Mouse (Mus musculus): ENCODE data around the gene Hfe. TPM values are rescaled to one million over a fixed set of nuclear protein-coding genes. Genes with fewer than 3 reads are reported as not detected.

Gene Hfe
- polyA plus RNA-seq, 1 experiment, result 9.8 TPM

DNA sequence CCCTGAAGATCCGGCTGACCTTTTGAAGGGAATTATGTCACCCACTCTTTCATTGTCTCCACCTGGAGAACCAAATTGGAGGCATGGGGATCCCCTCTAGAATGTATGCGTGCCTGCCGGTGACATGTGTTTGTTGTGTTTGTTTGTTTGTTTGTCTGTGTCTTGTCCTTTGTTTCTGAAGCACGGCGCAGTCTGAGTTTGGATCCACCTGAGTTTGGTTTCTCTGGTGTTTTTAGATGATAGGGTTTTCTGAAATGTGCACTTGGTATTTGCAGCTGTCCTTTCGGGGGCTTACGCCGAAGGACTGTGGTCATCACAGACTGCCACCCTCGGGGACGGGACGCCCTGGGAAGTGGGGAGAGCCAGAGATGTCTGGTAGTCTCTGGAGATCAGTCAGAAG is 6.5 kb upstream of the Hfe start:
- TF ChIP-seq CTCF (IDR thresholded peaks at IDR 0.05; ENCODE audit: borderline replicate concordance, control insufficient read depth, extremely low read depth, insufficient read depth, low read length, poor library complexity) (no peak), POLR2A (IDR thresholded peaks at IDR 0.05; ENCODE audit: control insufficient read depth, extremely low read depth, insufficient read depth, low read length, poor library complexity) (no peak)
- WGBS, result 72% methylated on average over 11 of the region's 11 CpGs
- H3K27ac ChIP-seq (ENCODE audit: control insufficient read depth, insufficient read depth, low read length), result no peak overlapping the region
- DNase-seq, result no peak
- no peaks in the 10 kb centered on the region; the same call in 1 of the 2 replicates for H3K4me1 ChIP-seq (replicated peaks; ENCODE audit: control insufficient read depth, insufficient read depth, low read length)
- no peak overlapping the region for H3K4me3 ChIP-seq (ENCODE audit: control insufficient read depth, insufficient read depth, low read length)
- no peaks in the 10 kb centered on the region for H3K36me3 ChIP-seq (ENCODE audit: control insufficient read depth, insufficient read depth, low read length)
- H3K27me3 ChIP-seq (ENCODE audit: control insufficient read depth, insufficient read depth, low read length), result no peaks in the 10 kb centered on the region

GRCm38 (mm10) chr13:23716261-23717042 is 5.8 kb upstream of the Hfe start:
- H3K36me3 ChIP-seq (ENCODE audit: control insufficient read depth, insufficient read depth, low read length), result no peaks in the 10 kb centered on the region
- no peaks in the 10 kb centered on the region for H3K27me3 ChIP-seq (ENCODE audit: control insufficient read depth, insufficient read depth, low read length)
- no peak overlapping the region for H3K4me3 ChIP-seq (ENCODE audit: control insufficient read depth, insufficient read depth, low read length)
- DNase-seq, result no peak
- H3K4me1 ChIP-seq (replicated peaks; ENCODE audit: control insufficient read depth, insufficient read depth, low read length), result no peaks in the 10 kb centered on the region; the same call in 1 of the 2 replicates
- WGBS, result 66% methylated on average over 5 of the region's 5 CpGs
- TF ChIP-seq POLR2A (IDR thresholded peaks at IDR 0.05; ENCODE audit: control insufficient read depth, extremely low read depth, insufficient read depth, low read length, poor library complexity), result no peak
- TF ChIP-seq CTCF (IDR thresholded peaks at IDR 0.05; ENCODE audit: borderline replicate concordance, control insufficient read depth, extremely low read depth, insufficient read depth, low read length, poor library complexity), result no peak
- no peak overlapping the region for H3K27ac ChIP-seq (ENCODE audit: control insufficient read depth, insufficient read depth, low read length)

- 39% methylated on average over 15 of the region's 15 CpGs for WGBS
- no peak for DNase-seq
- TF ChIP-seq CTCF (IDR thresholded peaks at IDR 0.05; ENCODE audit: borderline replicate concordance, control insufficient read depth, extremely low read depth, insufficient read depth, low read length, poor library complexity) (no peak), POLR2A (IDR thresholded peaks at IDR 0.05; ENCODE audit: control insufficient read depth, extremely low read depth, insufficient read depth, low read length, poor library complexity) (no peak)
- peak overlapping the region; percentile 74 for H3K27ac ChIP-seq (ENCODE audit: control insufficient read depth, insufficient read depth, low read length)
- peak overlapping the region; percentile 56 for H3K4me3 ChIP-seq (ENCODE audit: control insufficient read depth, insufficient read depth, low read length)
- no peaks in the 10 kb centered on the region for H3K36me3 ChIP-seq (ENCODE audit: control insufficient read depth, insufficient read depth, low read length)
- H3K27me3 ChIP-seq (ENCODE audit: control insufficient read depth, insufficient read depth, low read length), result no peaks in the 10 kb centered on the region
- peaks cover 8% of the 10 kb centered on the region for H3K4me1 ChIP-seq (replicated peaks; ENCODE audit: control insufficient read depth, insufficient read depth, low read length)
Observed at GRCm38 (mm10) chr13:23709714-23710373, 810 bp downstream of the Hfe start.

- Histone ChIP-seq H3K4me1 (replicated peaks; ENCODE audit: control insufficient read depth, insufficient read depth, low read length) (peaks cover 8% of the 10 kb centered on the region), H3K36me3 (ENCODE audit: control insufficient read depth, insufficient read depth, low read length) (no peaks in the 10 kb centered on the region), H3K27me3 (ENCODE audit: control insufficient read depth, insufficient read depth, low read length) (no peaks in the 10 kb centered on the region), H3K27ac (ENCODE audit: control insufficient read depth, insufficient read depth, low read length) (no peak overlapping the region), H3K4me3 (ENCODE audit: control insufficient read depth, insufficient read depth, low read length) (no peak overlapping the region)
- TF ChIP-seq POLR2A (IDR thresholded peaks at IDR 0.05; ENCODE audit: control insufficient read depth, extremely low read depth, insufficient read depth, low read length, poor library complexity) (no peak), CTCF (IDR thresholded peaks at IDR 0.05; ENCODE audit: borderline replicate concordance, control insufficient read depth, extremely low read depth, insufficient read depth, low read length, poor library complexity) (no peak)
- 91% methylated on average over 4 of the region's 4 CpGs for WGBS
- no peak for DNase-seq
Observed at GRCm38 (mm10) chr13:23708654-23709053, 2.0 kb downstream of the Hfe start.

DNA sequence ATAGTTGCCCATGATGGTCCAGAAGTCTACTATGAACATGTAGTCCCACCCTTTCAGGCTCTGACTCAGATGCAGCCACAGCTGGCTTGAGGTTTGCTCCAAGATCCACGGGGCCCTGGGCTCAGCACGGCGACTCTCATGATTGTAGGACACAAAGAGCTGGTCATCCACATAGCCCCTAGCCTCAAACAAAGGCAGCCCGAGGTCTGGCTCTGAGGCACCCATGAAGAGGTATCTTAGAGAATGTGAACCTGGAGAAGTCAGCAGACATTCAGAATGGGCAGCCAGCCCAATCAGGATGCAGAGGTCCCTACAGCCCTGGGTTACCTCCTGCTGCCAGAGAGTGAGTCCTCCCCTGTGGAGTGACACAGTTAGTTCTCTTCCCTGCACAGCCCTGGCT is 2.6 kb downstream of the Hfe start:
- Histone ChIP-seq H3K27ac (ENCODE audit: control insufficient read depth, insufficient read depth, low read length) (no peak overlapping the region), H3K27me3 (ENCODE audit: control insufficient read depth, insufficient read depth, low read length) (no peaks in the 10 kb centered on the region), H3K36me3 (ENCODE audit: control insufficient read depth, insufficient read depth, low read length) (no peaks in the 10 kb centered on the region), H3K4me3 (ENCODE audit: control insufficient read depth, insufficient read depth, low read length) (no peak overlapping the region), H3K4me1 (replicated peaks; ENCODE audit: control insufficient read depth, insufficient read depth, low read length) (peaks cover 8% of the 10 kb centered on the region)
- DNase-seq, result no peak
- 81% methylated on average over 4 of the region's 4 CpGs for WGBS
- TF ChIP-seq POLR2A (IDR thresholded peaks at IDR 0.05; ENCODE audit: control insufficient read depth, extremely low read depth, insufficient read depth, low read length, poor library complexity) (no peak), CTCF (IDR thresholded peaks at IDR 0.05; ENCODE audit: borderline replicate concordance, control insufficient read depth, extremely low read depth, insufficient read depth, low read length, poor library complexity) (no peak)

DNA sequence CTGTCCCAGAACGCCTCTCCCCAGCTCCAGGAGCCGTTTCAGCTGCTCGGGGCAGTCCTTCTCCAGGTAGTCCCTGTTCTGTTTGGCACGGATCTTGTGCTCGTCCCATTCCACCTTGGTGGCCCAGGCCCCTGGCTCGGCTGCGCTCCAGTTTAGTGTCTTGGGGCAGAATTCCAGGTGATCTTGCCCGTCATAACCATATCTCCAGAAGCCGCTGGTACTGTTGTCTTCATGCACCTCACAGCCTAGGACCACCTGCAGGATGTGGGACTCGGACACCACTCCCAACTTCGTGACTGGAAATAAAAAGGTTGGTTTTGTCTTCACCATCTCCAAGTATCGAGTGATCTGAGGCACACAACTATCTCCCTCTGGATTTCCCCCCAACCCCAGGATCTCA is 3.9 kb downstream of the Hfe start:
- TF ChIP-seq POLR2A (IDR thresholded peaks at IDR 0.05; ENCODE audit: control insufficient read depth, extremely low read depth, insufficient read depth, low read length, poor library complexity) (no peak), CTCF (IDR thresholded peaks at IDR 0.05; ENCODE audit: borderline replicate concordance, control insufficient read depth, extremely low read depth, insufficient read depth, low read length, poor library complexity) (no peak)
- Histone ChIP-seq H3K36me3 (ENCODE audit: control insufficient read depth, insufficient read depth, low read length) (no peaks in the 10 kb centered on the region), H3K27ac (ENCODE audit: control insufficient read depth, insufficient read depth, low read length) (no peak overlapping the region), H3K4me3 (ENCODE audit: control insufficient read depth, insufficient read depth, low read length) (no peak overlapping the region), H3K4me1 (replicated peaks; ENCODE audit: control insufficient read depth, insufficient read depth, low read length) (peaks cover 8% of the 10 kb centered on the region), H3K27me3 (ENCODE audit: control insufficient read depth, insufficient read depth, low read length) (no peaks in the 10 kb centered on the region)
- DNase-seq, result no peak
- WGBS, result 97% methylated on average over 12 of the region's 12 CpGs

Data from thymus, adult 2 months (tissue).